Mouse (Mus musculus) spleen, adult 10 weeks (tissue): ENCODE results near the gene Mycbp2. TPM values are rescaled to one million over a fixed set of nuclear protein-coding genes. Genes with fewer than 3 reads are reported as not detected.

Experiments used
- polyA plus RNA-seq: library from polyadenylated mRNA; stranded (reverse); fragments of 350-450 nt; fragmentation: Illumina TruSeq; extraction: RNeasy Lipid Tissue Mini Kit (QIAGEN cat#74804); gene quantifications from one replicate; pipeline ENCODE4 v1.2.3, GENCODE M21; 2015; ENCODE audit warnings: low replicate concordance; ENCODE audit not compliant: insufficient read depth

Gene Mycbp2
- 198 TPM for polyA plus RNA-seq

DNA sequence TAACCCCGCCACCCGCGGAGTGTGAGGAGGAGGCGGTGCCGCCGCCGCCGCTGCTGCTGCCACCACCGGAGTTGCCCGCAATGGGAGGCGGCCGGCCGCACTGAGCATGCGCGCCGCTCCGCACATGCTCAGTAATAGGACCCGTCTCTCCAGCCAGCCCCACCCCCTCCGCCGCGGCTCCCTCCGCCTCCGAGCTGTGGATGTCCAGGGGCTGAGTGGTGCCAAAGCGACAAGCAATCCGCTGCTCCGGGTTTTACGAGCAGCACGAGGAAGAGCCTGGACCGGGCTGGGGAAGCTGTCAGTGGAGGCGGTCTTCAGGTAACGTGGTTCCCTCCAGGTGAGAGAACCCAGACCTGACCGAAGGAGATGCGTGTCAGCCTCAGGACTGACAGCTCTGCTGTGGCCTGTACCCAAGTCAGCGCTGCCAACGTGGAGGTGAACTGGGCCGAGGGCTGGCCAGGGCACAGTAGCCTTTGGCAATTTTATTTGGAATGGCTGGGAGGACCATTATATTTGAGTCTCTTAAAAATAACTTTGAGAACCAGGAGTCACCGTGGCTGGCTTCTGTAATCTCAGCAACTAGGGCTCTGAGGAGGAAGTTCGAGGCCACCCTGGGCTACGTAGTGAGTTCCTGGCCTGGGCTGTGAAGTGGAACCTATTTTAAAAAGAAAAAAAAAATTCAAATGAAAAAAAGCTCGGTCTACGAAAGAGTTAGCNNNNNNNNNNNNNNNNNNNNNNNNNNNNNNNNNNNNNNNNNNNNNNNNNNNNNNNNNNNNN is at the start of gene Mycbp2:
TSS of gene Mycbp2 (minus strand) at position 86 of the 777 bp plus-strand sequence.

DNA sequence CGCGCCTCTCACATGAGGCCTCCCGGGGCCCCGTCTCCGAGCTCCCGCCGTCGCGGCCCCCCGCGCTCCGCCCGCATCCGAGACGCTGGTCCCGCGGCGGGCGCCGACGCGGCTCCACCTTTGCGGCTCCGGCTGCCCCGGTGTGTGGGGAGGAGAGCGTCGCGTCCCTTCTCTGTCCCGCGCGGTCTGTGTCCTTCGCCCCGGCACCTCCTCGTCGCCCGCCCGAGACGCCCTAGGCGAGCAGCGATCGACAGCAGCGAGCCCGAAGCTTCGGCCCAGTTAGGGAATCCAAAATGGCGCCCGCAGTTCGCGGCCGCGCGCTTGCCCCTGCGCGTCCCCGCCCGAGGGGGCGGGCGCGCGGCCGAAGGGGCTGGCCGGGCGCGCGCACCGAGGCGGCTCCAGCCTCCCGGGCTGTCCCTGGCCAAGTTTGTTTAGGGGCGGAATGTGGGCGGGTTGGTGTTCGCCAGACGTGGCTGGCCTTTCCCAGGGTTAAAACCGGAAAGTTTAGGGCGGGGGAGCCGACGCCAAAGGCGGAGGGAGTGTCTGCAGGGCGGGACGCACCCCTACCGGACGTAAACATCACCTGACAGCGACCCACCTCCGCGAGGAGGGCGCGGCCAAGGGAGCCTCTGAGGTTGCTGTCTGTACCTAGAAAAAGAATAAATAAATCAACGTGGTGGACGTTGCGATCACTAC is 247.2 kb downstream of the Mycbp2 start, which contains the start of gene Fbxl3:
TSS of gene Fbxl3 (minus strand) at position 329 of the 696 bp plus-strand sequence.

DNA sequence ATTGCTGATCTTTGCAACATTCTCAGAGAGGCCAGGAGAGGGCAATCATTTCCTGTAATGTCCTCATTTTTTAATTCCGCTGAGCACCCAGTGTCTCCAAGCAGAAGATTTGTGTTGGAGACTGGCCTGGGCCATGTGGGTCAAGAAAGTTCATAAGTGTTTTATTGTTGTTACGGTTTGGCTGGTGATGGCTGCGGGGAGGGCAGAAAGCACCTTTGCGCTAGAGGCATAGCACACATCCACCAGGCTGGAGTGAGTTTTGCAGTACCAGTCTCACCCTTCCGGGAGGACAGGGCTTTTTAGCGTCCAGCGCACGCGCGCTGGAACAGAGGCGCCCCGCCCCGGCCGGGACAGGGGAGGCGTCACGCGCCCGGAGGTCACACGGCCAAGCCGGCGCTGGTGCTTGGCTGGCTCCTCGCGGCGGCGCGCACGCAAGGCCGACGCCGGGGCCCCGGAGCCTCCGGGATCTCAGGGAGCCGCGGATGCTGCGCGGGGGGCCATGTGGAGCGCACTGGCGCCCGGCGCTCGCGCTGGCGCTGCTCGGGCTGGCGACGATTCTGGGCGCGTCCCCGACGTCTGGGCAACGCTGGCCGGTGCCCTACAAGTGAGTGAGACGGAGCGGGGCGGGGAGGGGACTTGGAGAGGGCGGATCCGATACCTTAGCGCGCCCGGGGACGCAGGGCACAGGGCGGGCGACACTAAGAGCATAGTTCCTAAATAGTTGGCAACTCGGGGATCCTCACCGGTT is 276.6 kb downstream of the Mycbp2 start, which contains the start of gene Cln5:
TSS of gene Cln5 (plus strand) at position 353 of the 748 bp plus-strand sequence.

Other genes starting within 250 kb of the Mycbp2 start
- 128 TPM for gene Fbxl3, start 247.2 kb downstream of the Mycbp2 start, polyA plus RNA-seq
- gene Scel, start 166.5 kb upstream of the Mycbp2 start, polyA plus RNA-seq, result 1.6 TPM